ENCODE assay signal across 8 mouse cellular contexts in genomic region chr4:155848434-155849095, GRCm38 (mm10). TPM values are rescaled to one million over a fixed set of nuclear protein-coding genes. Genes with fewer than 3 reads are reported as not detected.
DNase-seq lines count a peak whose midpoint lies in the region; ATAC-seq and TF ChIP-seq lines count a peak whose summit lies in the region.

No protein-coding gene starts in this region.

- peak overlapping the region; percentile 91 for H3K4me3 ChIP-seq in lung, embryonic 16.5 days (ENCODE audit: low read length)
- peak overlapping the region; percentile 69 for H3K4me3 ChIP-seq in embryonic fibroblast, embryonic 13.5 days (ENCODE audit: insufficient read depth, low read length)
- H3K4me3 ChIP-seq in midbrain, embryonic 13.5 days (replicated peaks), result peak overlapping the region; percentile 81

- H3K9ac ChIP-seq in lung, embryonic 16.5 days (ENCODE audit: low read length), result peak overlapping the region; percentile 91
- H3K9ac ChIP-seq in midbrain, embryonic 13.5 days (replicated peaks), result peak overlapping the region; percentile 93

- no peak overlapping the region for H3K27ac ChIP-seq in lung, embryonic 16.5 days (ENCODE audit: low read length)
- no peak overlapping the region for H3K27ac ChIP-seq in embryonic fibroblast, embryonic 13.5 days (ENCODE audit: insufficient read depth, low read length)
- H3K27ac ChIP-seq in midbrain, embryonic 13.5 days, result no peak overlapping the region

- H3K36me3 ChIP-seq in lung, embryonic 16.5 days (ENCODE audit: control insufficient read depth, insufficient read depth, low read length), result peaks cover 2% of the 10 kb centered on the region; the same call in 1 of the 2 replicates
- H3K36me3 ChIP-seq in midbrain, embryonic 13.5 days, result peaks cover 15% of the 10 kb centered on the region; the same call in 1 of the 2 replicates

- peaks cover 19% of the 10 kb centered on the region for H3K4me1 ChIP-seq in lung, embryonic 16.5 days (replicated peaks; ENCODE audit: control insufficient read depth, insufficient read depth, low read length)
- peaks cover 6% of the 10 kb centered on the region; the same call in 1 of the 2 replicates for H3K4me1 ChIP-seq in embryonic fibroblast, embryonic 13.5 days (ENCODE audit: control insufficient read depth, insufficient read depth, low read length)
- peaks cover 45% of the 10 kb centered on the region for H3K4me1 ChIP-seq in midbrain, embryonic 13.5 days (replicated peaks)

- DNase-seq in lung, postnatal 14 days, result no peak
- DNase-seq in kidney, adult 18-20 months, result peak; percentile 64
- DNase-seq in layer of hippocampus, postnatal 14 days (ENCODE audit: low spot score in 2 of 2), result no peak
- DNase-seq in layer of hippocampus, adult 8-10 months (ENCODE audit: low spot score in 2 of 2), result no peak
- no peak for DNase-seq in ovary, postnatal 10 days (ENCODE audit: low spot score)

- H3K27me3 ChIP-seq in lung, embryonic 16.5 days (ENCODE audit: control insufficient read depth, insufficient read depth, low read depth, low read length), result no peaks in the 10 kb centered on the region
- no peaks in the 10 kb centered on the region for H3K27me3 ChIP-seq in midbrain, embryonic 13.5 days

- 56% methylated on average over 7 of the region's 7 CpGs for WGBS in lung, embryonic 16.5 days
- 58% methylated on average over 7 of the region's 7 CpGs for WGBS in midbrain, embryonic 13.5 days

- ATAC-seq in lung, embryonic 16.5 days (ENCODE audit: low read depth), result no peak
- ATAC-seq in midbrain, embryonic 13.5 days, result peak; percentile 0; the same call in 1 of the 2 replicates

- no peak for TF ChIP-seq CTCF in embryonic fibroblast, embryonic 13.5 days (IDR thresholded peaks at IDR 0.05; ENCODE audit: borderline replicate concordance, insufficient read depth, low read length)

- no peak for TF ChIP-seq POLR2A in embryonic fibroblast, embryonic 13.5 days (IDR thresholded peaks at IDR 0.05; ENCODE audit: low read depth, low read length)

- no peaks in the 10 kb centered on the region for H3K9me3 ChIP-seq in lung, embryonic 16.5 days (ENCODE audit: control insufficient read depth, low read length)
- H3K9me3 ChIP-seq in midbrain, embryonic 13.5 days, result no peaks in the 10 kb centered on the region

- peak overlapping the region; percentile 72 for H3K4me2 ChIP-seq in lung, embryonic 16.5 days (ENCODE audit: low read depth, low read length)
- peak overlapping the region; percentile 81 for H3K4me2 ChIP-seq in midbrain, embryonic 13.5 days (replicated peaks)

RNA-seq across cellular contexts. Expression of gene Dvl1, which starts 1.4 kb away (rescaled TPM):
- 4.5 and 6.0 TPM in 2 replicates for polyA plus RNA-seq in lung, embryonic 16.5 days (2015; fragmentation: Nextera tagmentation; extraction: Ambion mirVana)
- polyA plus RNA-seq in embryonic fibroblast, embryonic 13.5 days (2011; ENCODE audit: insufficient read length, low read depth, missing spikeins), result 38.5 and 41.4 TPM in 2 replicates
- 8.1 and 8.4 TPM in 2 replicates for polyA plus RNA-seq in midbrain, embryonic 13.5 days (2015; fragmentation: Nextera tagmentation; extraction: Ambion mirVana)
- 10 to 100 TPM; 72.9 to 75.8 TPM for total RNA-seq in layer of hippocampus, postnatal 14 days (2021)
- 10 to 100 TPM; 71.0 to 91.3 (median 82.6) TPM for total RNA-seq in layer of hippocampus, adult 8-10 months (2022)

RNA-seq across cellular contexts. Expression of gene Mxra8, which starts 9.1 kb away (rescaled TPM):
- 246 and 255 TPM in 2 replicates for polyA plus RNA-seq in lung, embryonic 16.5 days (2015; fragmentation: Nextera tagmentation; extraction: Ambion mirVana)
- polyA plus RNA-seq in embryonic fibroblast, embryonic 13.5 days (2011; ENCODE audit: insufficient read length, low read depth, missing spikeins), result 441 and 484 TPM in 2 replicates
- polyA plus RNA-seq in midbrain, embryonic 13.5 days (2015; fragmentation: Nextera tagmentation; extraction: Ambion mirVana), result 17.9 and 22.2 TPM in 2 replicates
- 10 to 100 TPM; 10.0 to 12.7 TPM for total RNA-seq in layer of hippocampus, postnatal 14 days (2021)
- total RNA-seq in layer of hippocampus, adult 8-10 months (2022), result 10 to 100 TPM in 2 of 4 experiments, 1 to 10 TPM in 2; 7.4 to 10.9 (median 9.6) TPM

RNA-seq across cellular contexts. Expression of gene Tas1r3, which starts 14.6 kb away (rescaled TPM):
- polyA plus RNA-seq in lung, embryonic 16.5 days (2015; fragmentation: Nextera tagmentation; extraction: Ambion mirVana), result 0.24 and 0.30 TPM in 2 replicates
- 0.14 TPM in 1 of 2 replicates, not detected in the other for polyA plus RNA-seq in embryonic fibroblast, embryonic 13.5 days (2011; ENCODE audit: insufficient read length, low read depth, missing spikeins)
- 0.80 and 0.83 TPM in 2 replicates for polyA plus RNA-seq in midbrain, embryonic 13.5 days (2015; fragmentation: Nextera tagmentation; extraction: Ambion mirVana)
- under 1 TPM; 0.25 to 0.29 TPM for total RNA-seq in layer of hippocampus, postnatal 14 days (2021)
- under 1 TPM; 0.25 to 0.32 (median 0.31) TPM for total RNA-seq in layer of hippocampus, adult 8-10 months (2022)

RNA-seq across cellular contexts. Expression of gene Aurkaip1, which starts 17.5 kb away (rescaled TPM):
- polyA plus RNA-seq in lung, embryonic 16.5 days (2015; fragmentation: Nextera tagmentation; extraction: Ambion mirVana), result 141 and 146 TPM in 2 replicates
- polyA plus RNA-seq in embryonic fibroblast, embryonic 13.5 days (2011; ENCODE audit: insufficient read length, low read depth, missing spikeins), result 73.1 and 74.4 TPM in 2 replicates
- 140 and 146 TPM in 2 replicates for polyA plus RNA-seq in midbrain, embryonic 13.5 days (2015; fragmentation: Nextera tagmentation; extraction: Ambion mirVana)
- 10 to 100 TPM; 83.3 to 83.7 TPM for total RNA-seq in layer of hippocampus, postnatal 14 days (2021)
- 100 to 1,000 TPM in 1 of 4 experiments, 10 to 100 TPM in 3; 95.2 to 103 (median 97.9) TPM for total RNA-seq in layer of hippocampus, adult 8-10 months (2022)

RNA-seq across cellular contexts. Expression of gene Cptp, which starts 20.7 kb away (rescaled TPM):
- 15.6 and 16.4 TPM in 2 replicates for polyA plus RNA-seq in lung, embryonic 16.5 days (2015; fragmentation: Nextera tagmentation; extraction: Ambion mirVana)
- 17.4 and 21.5 TPM in 2 replicates for polyA plus RNA-seq in embryonic fibroblast, embryonic 13.5 days (2011; ENCODE audit: insufficient read length, low read depth, missing spikeins)
- polyA plus RNA-seq in midbrain, embryonic 13.5 days (2015; fragmentation: Nextera tagmentation; extraction: Ambion mirVana), result 22.1 and 24.5 TPM in 2 replicates
- 10 to 100 TPM; 29.5 to 31.2 TPM for total RNA-seq in layer of hippocampus, postnatal 14 days (2021)
- 10 to 100 TPM; 27.8 to 41.9 (median 29.5) TPM for total RNA-seq in layer of hippocampus, adult 8-10 months (2022)

Comparison
In these comparisons a context has a peak if more than half of its experiments do, and no peak if none do; other contexts are left out.
1. RNA of gene Mxra8, which starts 9.1 kb away (polyA plus RNA-seq): 441 to 484 TPM in embryonic fibroblast, embryonic 13.5 days and 246 to 255 TPM in lung, embryonic 16.5 days; 17.9 to 22.2 TPM in midbrain, embryonic 13.5 days; every median in the first group is over 10 times any median in the second.
2. Peak in every context shown above with its lines, with median percentiles within 50 percentile points of each other: H3K4me3 ChIP-seq.